Mouse (Mus musculus) kidney, adult 11 months (tissue): Measurements from ENCODE around the gene App.
A peak's percentile ranks its signal among the peaks of the same experiment; 100 is the strongest.

Experiments used
- DNase-seq: peaks from one replicate; pipeline ENCODE4 v3.0.0; 2022

The App gene

DNA sequence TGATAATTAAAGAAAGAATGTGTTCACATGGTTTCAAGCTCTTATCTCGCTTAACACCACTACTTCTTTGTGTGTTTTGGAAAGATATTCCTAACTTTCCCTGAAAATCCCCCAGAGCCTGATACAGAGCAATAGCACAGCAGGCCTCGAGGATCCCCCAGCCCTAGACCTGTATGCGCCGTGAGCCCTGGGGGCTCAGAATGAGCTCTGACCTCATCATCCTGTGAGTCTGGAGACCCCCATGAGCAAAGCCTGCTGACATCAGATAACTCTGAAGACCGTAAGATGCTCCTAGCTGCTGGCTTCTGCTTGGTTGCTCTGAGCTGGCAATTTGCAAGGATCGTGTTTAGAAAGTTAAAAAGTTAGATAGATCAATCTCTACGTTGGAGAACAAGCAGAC is 155.7 kb downstream of the App start:
- DNase-seq = no peak

DNA sequence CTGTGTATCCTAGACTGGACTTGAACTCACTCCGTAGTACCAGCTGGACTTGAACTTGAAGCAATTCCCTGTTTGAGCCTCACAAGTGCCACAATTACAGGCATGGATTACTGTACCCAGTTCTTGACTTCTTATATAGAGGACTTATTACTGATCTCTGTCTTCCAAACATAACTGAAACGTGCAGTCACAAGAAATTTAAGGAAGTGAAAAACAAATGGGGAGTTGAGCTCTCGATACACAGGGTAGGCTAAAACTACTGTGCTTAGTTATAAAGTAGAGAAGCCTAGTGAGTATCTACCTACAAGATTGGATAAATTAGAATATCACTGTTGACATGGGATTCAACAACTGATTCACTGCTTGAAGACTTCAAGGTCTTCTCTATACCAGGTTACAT is 160.9 kb downstream of the App start:
- DNase-seq = no peak

DNA sequence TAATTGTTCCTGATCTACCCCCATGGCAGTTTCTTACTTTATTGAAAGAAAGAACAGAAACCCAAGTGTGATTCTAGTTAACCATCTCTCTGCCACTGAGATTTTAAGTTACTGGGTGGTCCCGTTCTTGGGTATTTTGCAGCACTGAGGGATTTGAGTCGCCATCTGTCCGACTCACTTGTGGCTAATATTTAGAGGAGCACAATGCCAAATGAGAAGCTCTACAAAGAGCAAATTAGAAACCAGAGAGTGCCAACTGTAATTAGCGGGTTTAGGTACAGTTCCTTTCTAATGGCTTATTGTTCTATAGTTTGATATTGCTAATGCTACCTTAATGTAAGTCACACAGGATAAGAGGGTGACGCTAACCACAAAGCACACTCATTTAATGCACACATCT is 161.4 kb downstream of the App start:
- no peak for DNase-seq

DNA sequence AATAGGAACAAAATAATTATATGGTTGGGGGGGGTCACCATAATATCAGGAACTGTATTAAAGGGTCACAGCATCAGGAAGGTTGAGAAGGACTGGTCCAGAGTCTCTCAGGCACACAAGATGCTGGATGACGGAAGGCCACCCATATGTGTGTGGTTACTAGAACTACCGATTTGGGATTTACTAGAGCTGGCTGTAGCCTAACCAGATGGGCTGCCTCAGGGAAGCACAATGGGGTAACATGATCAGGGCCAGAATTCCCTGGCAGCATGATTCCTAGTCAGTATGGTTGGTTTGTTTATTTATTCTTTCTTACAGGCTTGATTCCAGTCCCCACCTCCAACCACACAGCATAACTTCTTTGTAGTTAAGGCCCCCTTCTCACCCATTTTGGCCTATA is 162.9 kb downstream of the App start:
- no peak for DNase-seq

DNA sequence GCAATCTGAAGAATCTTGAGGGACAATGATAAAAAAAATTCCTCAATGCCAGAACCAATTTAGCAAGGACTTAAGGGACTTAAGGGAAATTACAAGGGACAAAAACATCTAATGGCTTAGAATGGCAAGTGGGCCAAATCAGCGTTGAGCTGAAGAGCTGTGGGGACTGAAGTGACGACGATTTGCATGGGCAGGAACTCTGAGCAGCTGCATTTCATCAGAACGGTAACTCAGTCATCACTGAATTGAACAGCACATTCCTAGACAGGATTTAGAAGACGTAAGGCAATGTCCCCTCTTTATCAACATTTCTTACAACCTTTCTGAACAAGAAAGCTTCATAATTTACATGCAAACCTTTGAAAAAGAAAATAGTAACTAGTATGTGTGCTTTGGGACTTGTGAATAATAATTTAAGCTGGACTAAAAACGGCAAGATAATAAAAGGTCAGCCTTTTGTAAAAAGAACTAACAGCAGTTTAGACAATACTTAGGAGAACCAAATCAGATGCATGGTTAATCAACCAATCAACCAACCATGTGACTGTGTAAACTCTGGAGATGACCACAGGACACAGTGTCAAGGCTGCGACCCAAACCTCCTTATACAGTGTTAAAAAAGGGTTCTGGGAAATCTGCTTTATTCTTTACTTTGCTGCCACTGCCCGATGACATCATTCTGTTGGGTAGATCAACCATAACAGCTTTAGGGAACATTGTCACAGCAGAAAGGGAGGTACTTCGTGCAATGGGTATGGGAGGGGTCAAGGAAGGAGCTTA is 164.5 kb downstream of the App start:
- no peak for DNase-seq

DNA sequence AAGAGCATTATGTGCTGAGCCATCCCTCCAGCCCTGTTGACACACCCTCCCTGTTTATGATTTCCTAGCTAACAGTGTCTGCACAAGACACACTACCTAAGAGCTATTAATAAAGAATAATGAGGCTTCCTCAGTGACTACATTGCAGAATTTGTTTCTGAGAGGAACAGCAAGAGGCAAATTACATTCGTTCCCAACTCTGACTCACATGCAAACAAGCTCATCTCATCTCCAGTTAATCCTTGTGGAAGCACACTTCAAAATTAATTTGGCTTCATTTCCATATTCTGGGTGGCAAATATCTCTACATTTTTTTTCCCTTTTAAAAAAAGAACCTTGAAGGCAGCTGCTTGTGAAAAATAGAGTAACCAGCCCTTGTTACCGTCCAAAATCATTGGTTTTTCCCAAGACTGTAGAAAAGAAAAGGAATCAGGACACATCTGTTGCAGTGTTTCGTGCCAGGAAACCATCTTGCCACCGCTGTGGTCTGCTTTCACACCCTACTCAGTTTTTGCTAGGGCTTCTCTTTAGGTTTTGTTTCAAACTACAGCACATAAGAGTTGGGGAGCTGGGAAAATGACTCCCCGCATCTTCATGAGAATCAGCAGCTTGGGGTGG is 171.5 kb downstream of the App start:
- DNase-seq = no peak

DNA sequence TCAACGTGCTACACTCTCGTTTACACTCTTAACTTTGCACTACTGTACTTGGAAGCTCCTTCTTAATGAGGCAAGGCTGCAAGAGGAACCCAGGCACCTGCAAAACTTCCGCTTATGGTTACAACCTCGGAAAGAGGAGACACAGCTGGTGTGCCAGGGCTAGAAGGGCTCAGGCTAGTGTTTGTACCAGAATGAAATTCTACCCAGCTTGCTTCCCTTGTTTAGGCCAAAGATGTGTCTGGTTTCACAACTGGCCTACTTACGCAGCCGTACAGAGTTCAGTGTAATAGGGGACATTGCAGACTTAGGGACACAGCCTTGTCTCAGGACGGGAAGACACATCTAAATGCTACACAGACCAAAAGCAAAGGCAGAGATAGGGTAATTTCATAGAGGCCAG is 173.3 kb downstream of the App start:
- DNase-seq = no peak

DNA sequence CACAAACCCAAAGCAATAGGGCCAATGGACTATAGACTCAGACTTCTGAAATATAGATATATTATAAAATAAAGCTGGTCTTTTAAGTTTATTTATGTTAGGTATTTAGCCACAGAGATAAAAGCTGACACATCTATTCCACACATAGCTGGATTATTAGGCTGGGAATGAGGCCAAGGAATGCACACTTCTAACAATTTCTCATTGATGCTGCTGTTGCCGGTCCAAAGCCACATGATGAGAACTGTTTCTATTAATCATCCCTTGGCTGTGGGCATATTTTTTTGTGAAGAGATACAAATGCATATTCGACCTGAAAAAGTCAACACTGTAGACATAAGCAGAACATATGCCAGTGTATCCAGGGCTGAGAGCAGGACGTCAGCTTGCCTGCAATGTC is 176.0 kb downstream of the App start:
- no peak for DNase-seq

DNA sequence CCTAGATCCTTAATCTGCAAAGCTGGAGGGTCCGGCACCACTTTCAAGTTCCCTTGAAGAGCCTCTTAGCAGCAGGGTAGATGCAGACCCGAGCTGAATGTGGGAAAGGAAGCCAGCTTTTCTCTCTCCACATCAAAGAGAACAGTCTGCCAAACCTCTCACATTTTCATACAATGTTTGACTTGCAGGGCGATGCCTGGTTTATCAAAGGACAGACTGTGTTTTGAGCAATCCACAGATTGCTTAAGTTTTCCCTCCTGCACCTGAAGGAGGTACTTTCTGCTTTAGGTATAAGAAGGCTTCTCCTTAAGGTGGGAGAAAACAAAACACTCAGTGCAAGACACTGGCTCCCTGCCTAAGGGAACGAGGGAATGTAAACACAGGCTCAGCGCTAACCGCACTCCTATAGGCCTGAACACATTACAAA is 178.1 kb downstream of the App start:
- DNase-seq = no peak

DNA sequence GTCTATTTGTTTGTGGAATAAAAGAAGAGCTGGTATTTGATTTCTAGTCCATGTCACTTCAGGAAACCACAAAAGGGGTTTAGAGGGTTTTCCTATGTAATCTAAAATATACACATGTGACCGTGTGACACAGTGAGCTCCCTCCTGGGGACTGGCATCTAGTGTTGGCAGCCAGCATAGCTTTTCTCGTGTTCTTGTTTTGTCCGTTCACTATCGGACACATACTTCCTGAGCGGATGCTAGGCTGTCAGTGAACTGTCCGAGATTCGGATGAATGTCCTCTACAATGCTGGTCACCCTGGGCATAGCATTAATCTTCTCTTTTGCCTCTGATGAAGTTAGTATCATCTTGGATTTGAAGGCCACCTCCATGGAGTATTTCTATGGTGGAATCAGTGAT is 180.7 kb downstream of the App start:
- no peak for DNase-seq

DNA sequence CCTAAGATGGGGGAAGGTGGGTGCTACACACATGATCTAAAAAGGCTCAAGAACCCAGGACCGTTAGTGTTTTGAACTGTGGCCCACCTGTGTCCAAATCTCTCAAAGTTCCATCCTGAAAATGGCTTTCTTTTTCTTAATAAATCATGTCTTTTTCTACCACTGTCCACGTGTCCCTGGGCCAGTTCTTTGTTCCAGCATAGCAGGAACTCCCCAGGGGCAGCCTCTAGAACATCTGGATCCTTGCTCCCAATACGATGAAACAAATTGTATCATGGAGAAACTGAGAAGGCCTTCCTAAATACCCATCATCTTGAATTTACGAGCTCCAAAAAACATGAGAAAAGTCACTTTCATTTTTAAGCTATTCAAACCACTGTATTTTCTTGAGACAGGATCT is 182.6 kb downstream of the App start:
- DNase-seq = no peak

DNA sequence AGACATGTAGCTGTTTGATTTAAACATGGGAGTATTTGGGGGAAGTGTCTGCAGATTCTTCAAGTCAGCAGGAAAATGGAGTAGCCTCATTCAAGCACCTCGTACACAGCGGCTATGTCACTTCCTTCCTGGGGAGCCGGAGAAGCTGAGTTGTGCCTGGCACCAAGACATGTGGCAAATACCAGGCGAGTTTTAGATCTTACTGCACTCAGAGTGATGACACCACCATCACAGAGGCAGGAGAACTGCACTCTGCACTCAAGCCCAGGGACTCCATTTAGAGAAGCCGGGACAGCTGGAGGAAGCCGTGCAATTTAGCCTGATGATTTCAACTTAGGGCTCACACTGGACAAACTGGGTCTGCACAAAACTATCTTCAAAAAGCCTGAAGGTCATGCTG is 183.6 kb downstream of the App start:
- DNase-seq = peak; percentile 15

DNA sequence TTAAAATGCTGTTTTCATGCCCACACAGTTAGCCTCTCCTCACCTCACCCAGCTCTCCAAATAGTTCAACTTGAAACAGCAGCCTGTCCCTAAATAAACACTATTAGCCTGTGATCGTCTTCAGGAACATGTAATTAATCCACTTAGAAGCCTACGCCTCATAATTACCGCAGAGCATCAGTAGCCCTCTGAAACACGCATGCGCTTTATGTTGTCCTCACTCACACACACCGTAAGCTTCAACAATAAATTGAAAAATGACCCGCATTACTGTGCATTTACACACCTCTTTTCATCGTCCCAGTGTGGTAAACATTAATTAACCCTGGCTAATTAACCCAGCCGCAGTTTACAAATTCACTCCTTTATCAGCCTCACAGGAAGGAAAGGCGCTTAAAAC is 184.1 kb downstream of the App start:
- DNase-seq = no peak

DNA sequence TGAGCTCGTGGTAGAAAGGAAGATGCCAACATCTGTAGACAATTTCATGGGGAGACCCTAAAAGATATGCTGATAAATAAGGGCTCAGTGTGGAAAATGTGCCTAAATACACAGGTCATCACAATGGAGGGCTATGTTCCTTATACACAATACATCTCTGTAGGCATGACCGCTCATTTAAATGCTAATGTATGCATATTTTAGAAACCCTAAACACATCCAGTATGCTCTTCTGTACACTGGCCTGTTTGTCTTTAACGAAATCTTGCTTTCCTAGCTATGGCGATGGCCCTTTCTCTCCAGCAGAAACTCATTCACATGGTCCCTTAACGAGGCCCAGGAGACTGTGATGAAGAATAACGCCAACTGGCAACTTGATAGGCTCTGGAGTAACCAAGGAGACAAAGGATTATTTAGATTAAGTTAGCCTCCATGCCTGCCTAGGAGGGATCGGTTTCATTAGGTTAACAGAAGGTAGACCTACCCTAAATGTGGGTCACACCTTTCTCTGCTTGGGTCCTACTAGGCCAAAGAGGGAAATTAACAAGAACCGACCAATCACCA is 185.8 kb downstream of the App start:
- DNase-seq = no peak

DNA sequence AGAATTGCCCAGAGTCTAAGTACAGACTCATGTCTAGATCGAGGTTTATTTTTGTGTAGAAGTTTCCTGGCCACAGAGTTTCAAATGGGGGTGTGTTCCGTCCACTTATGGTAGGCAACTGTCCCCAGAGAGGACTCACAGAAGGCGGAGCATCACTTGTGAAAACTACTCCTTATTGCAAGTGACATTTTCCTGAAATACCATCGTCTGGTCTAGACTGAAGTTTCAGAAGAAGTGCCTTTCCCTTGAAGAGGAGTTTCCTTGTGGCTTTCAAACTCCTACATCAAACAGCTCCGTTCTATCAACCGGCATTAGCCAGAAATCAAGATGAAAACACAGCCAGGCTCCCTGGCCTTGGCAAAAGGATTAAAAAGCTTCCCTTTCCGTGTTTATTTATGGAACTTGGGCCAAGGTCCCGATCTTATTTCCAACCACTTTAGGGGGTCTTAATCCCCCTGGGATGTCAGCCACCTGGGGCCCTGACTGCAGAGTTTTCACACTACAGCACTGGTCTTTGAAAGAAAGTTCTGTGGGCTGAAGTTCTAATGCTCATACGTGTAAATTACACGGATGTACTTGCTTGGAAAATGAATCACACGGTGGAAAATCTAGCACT is 187.4 kb downstream of the App start:
- DNase-seq = no peak

DNA sequence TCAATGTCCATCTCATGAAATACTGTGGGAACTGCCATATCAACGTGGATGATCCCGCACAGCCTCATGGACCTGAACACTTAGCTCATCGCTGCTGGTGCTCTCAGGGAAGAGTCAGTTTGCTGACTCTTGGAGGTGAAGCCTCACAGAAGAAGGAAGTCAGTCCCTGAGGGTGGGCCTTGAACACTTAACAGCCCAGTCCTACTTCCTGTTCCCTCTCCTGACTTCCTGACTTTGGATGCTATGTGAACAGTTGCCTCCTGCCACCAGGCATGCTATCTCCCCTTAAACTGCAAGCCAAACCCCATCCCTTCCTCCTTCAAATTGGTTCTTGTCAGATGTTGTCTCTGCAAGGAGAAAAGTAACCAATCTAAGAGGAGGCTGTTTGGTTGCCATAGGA is 188.2 kb downstream of the App start:
- DNase-seq = no peak

DNA sequence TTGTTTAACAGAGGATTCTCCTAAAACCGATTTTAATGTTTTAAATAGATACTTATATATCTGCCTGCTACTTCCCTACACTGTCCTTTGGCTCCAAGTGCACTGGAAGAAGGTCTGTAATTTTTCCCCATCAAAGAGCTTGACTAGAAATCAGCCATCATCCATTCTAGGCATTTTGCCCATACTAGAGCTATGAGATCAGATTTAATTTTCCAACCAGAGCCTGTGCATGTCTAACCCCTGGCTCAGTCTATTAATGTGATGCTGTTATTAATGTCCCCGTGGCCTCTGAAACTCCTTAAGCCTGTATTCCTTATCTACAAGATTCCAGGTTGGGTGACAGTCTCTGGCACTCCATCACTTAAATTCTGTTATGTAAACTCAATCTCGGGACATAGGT is 190.1 kb downstream of the App start:
- no peak for DNase-seq

DNA sequence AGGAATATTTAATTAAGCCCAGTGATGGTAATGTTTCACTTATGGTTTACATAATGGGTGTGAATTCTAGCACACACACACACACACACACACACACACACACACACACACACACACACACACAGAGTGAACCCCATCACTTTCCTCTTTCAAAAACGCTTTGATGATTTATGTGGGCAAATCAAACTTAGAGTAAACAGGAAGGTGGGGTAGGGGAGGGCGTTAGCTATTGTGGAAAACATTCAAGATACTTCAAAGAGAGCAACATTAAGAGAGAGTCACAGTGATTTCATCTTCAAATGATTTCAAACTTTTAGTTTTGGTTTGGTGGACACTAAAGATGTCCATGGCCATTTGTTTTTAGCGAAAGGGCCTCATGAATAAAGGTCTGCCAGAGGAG is 191.0 kb downstream of the App start:
- no peak for DNase-seq

DNA sequence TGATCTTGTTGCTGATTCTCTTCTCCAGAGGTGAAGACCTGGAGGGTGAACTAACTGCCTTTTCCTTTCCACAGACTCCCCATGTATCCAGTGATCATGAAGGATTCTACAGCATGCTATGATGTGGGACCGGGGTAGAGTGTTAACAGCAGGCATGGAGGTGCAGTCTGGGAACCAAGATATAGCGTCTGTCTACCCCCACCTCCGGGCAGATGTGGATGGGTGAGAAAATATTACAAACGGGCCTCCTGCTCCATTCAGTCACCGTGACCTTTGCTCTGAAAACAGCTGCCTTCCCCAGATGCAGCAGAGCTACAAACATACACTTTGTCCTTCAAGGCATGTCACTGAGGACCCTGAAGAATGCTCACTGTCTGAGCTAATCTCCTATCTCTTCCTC is 195.0 kb downstream of the App start:
- DNase-seq = no peak

DNA sequence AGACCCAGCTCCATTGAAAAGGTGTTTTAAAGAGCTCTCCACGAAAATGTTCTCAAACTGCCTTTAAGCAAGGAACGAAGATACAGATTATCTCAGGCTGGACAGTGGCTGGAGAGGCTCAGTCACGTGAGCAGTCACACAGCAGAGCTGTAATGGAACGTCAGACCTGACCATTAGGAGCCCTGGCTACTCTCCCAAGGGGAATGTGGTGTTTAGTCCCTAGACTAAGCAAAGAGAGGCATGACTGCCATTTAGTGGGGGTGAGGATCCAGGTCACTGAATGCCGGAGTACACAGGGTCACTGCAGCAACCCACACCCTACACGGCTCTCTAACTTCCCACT is 199.4 kb downstream of the App start:
- DNase-seq = no peak

DNA sequence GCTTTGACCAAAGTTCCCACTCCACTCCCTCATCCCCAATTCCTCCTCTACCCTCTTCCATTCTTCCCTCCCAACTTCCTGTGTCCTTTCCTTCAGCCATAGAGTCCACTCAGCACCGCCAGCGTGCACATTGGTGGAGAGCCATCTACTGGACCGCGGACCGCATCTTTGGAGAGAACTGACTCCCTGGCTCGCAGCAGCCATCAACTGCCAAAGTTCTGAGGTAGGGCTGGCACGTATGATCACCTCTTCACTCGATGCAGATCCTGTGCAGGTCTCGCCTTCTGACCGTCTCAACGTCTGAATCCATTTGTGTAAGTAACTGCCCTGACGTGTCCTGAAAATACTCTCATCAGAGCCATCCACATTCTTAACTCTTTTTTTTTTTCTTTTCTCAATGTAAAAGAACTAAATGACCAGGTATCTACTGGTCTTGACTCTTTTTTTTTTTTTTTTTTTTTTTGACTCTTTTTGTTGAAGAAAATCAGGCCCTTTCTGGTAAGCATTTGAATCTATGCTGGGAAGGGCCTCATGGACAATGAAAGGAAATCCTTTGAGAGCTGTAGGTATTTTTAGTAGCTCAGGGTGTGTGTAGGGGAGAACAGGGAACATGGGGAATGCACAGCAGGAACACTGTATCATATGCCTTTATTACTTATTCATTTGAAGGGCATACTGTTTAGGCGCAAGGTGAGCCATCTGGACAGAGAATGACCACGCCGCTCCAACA is 200.0 kb downstream of the App start:
- no peak for DNase-seq

DNA sequence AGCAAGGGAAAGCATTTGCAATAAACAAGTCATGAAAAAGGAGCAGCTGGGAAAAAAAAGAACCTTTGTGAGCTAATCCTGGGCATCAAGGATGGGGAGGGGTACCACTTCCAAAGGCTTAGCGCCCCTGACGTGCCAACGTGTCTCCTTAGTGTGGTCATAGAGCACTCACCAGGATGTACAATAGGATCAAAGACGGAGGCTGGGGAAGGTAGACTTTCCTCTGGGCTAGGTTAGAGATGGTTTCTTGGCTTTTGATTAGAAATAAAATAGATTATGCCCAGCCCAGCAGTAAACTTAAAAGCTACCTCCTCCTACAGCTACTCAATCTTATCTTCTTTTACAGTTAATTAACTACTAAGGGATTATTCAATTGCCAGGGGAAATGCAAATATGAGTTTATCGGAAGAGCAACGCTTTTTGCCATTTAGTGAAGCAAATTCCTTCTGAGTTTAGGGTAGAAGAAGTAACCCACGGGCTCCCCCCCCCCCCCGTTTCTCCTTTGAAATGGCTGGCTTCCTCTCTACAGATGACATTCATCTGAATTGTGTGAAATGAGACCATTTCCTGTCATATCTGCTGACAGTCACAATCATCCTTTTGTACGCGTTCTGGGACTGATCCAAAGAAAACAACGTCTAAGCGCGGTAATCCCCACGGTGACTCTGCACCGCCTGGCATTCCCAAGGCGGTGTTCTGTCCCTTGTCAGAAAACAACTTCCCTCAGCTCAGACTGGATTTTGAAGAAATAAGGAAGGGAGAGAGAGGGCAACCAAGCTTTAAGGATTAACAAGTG is 201.8 kb downstream of the App start:
- peak; percentile 28 for DNase-seq

DNA sequence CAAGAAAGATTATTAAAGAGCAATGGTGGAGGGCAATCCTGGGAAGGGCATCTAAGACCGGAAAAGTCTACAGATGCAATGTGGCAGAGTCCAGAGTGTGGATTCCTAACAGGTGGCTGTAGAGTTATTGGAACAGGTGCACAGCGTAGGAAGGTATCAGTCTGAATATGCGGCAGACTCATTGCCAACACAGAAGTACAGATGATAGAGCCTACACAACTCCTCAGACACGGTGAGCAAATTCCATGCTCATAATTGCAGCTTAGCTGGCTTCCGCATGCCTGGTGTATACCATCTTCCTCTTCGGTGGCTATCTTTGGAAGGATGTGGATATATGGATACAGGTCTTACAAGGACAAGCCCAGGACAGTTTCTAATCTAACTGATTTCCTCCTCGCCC is 204.5 kb downstream of the App start:
- no peak for DNase-seq
